Mouse (Mus musculus) liver, embryonic 14.5 days (tissue): ENCODE measurements around the gene Sall1.

ENCODE experiments used
- CTCF ChIP-seq: IDR thresholded peaks from 2 replicates; pipeline ENCODE4 v1.5.1; 2016; ENCODE audit warnings: antibody characterized with exemption, low read depth, control low read depth
- EP300 ChIP-seq: IDR thresholded peaks from 2 replicates; pipeline ENCODE4 v1.6.1; 2016; ENCODE audit warnings: antibody characterized with exemption, low read depth

GRCm38 (mm10) chr8:88989002-88989401, 55.0 kb downstream of the Sall1 start:
- TF ChIP-seq CTCF (no peak), EP300 (no peak)
